Mouse (Mus musculus): Measurements from ENCODE around the gene 3110009E18Rik. TPM values are rescaled to one million over a fixed set of nuclear protein-coding genes. Genes with fewer than 3 reads are reported as not detected.

3110009E18Rik gene
- polyA plus RNA-seq, 1 experiment from 2014 or later: 12.7 TPM

GRCm38 (mm10) chr1:120198942-120199341 is 78.0 kb downstream of the 3110009E18Rik start:
- no peaks in the 10 kb centered on the region for H3K27me3 ChIP-seq
- no peaks in the 10 kb centered on the region for H3K4me1 ChIP-seq (replicated peaks)
- H3K4me3 ChIP-seq (replicated peaks): no peak overlapping the region
- 81% methylated on average over 4 of the region's 4 CpGs for WGBS (ENCODE audit: insufficient replicate concordance)
- H3K36me3 ChIP-seq: no peaks in the 10 kb centered on the region
- no peak overlapping the region for H3K9ac ChIP-seq
- H3K9me3 ChIP-seq (replicated peaks): no peaks in the 10 kb centered on the region
- ATAC-seq (ENCODE audit: low read depth) (no peak), DNase-seq (no peak)
- H3K27ac ChIP-seq: no peak overlapping the region
- no peak overlapping the region for H3K4me2 ChIP-seq

- H3K27me3 ChIP-seq: no peaks in the 10 kb centered on the region
- no peak for ATAC-seq (ENCODE audit: low read depth)
- no peaks in the 10 kb centered on the region for H3K9me3 ChIP-seq (replicated peaks)
- no peak overlapping the region for H3K4me2 ChIP-seq
- H3K4me1 ChIP-seq (replicated peaks): no peaks in the 10 kb centered on the region
- no peak overlapping the region for H3K4me3 ChIP-seq (replicated peaks)
- no peak overlapping the region for H3K9ac ChIP-seq
- WGBS (ENCODE audit: insufficient replicate concordance): 44% methylated on average over 3 of the region's 3 CpGs
- no peak overlapping the region for H3K27ac ChIP-seq
- H3K36me3 ChIP-seq: no peaks in the 10 kb centered on the region
- DNase-seq: no peak
Measured at GRCm38 (mm10) chr1:120202542-120202941, 81.6 kb downstream of the 3110009E18Rik start.

GRCm38 (mm10) chr1:120203836-120204235 is 82.8 kb downstream of the 3110009E18Rik start:
- no peak overlapping the region for H3K4me3 ChIP-seq (replicated peaks)
- H3K27me3 ChIP-seq: no peaks in the 10 kb centered on the region
- 65% methylated on average over 5 of the region's 5 CpGs for WGBS (ENCODE audit: insufficient replicate concordance)
- H3K9ac ChIP-seq: no peak overlapping the region
- no peaks in the 10 kb centered on the region for H3K9me3 ChIP-seq (replicated peaks)
- no peaks in the 10 kb centered on the region for H3K36me3 ChIP-seq
- no peak for ATAC-seq (ENCODE audit: low read depth)
- no peak overlapping the region for H3K4me2 ChIP-seq
- H3K4me1 ChIP-seq (replicated peaks): no peaks in the 10 kb centered on the region
- H3K27ac ChIP-seq: no peak overlapping the region
- DNase-seq: no peak

GRCm38 (mm10) chr1:120204834-120205233 is 83.8 kb downstream of the 3110009E18Rik start:
- no peaks in the 10 kb centered on the region for H3K36me3 ChIP-seq
- H3K4me3 ChIP-seq (replicated peaks): no peak overlapping the region
- H3K4me1 ChIP-seq (replicated peaks): no peaks in the 10 kb centered on the region
- H3K4me2 ChIP-seq: no peak overlapping the region
- WGBS (ENCODE audit: insufficient replicate concordance): 56% methylated on average over 1 of the region's 1 CpGs
- DNase-seq (no peak), ATAC-seq (ENCODE audit: low read depth) (no peak)
- no peaks in the 10 kb centered on the region for H3K9me3 ChIP-seq (replicated peaks)
- H3K27ac ChIP-seq: no peak overlapping the region
- no peaks in the 10 kb centered on the region for H3K27me3 ChIP-seq
- H3K9ac ChIP-seq: no peak overlapping the region

GRCm38 (mm10) chr1:120207568-120207967 is 86.6 kb downstream of the 3110009E18Rik start:
- Histone ChIP-seq H3K27me3 (no peaks in the 10 kb centered on the region), H3K9me3 (replicated peaks) (no peaks in the 10 kb centered on the region), H3K4me2 (no peak overlapping the region), H3K9ac (no peak overlapping the region), H3K36me3 (no peaks in the 10 kb centered on the region), H3K4me3 (replicated peaks) (no peak overlapping the region), H3K27ac (no peak overlapping the region), H3K4me1 (replicated peaks) (no peaks in the 10 kb centered on the region)
- 62% methylated on average over 6 of the region's 6 CpGs for WGBS (ENCODE audit: insufficient replicate concordance)
- ATAC-seq (ENCODE audit: low read depth) (no peak), DNase-seq (no peak)

GRCm38 (mm10) chr1:120208502-120209230 is 87.7 kb downstream of the 3110009E18Rik start:
- ATAC-seq (ENCODE audit: low read depth) (no peak), DNase-seq (no peak)
- Histone ChIP-seq H3K9me3 (replicated peaks) (no peaks in the 10 kb centered on the region), H3K27me3 (no peaks in the 10 kb centered on the region), H3K9ac (no peak overlapping the region), H3K4me3 (replicated peaks) (no peak overlapping the region), H3K27ac (no peak overlapping the region), H3K4me2 (no peak overlapping the region), H3K36me3 (no peaks in the 10 kb centered on the region), H3K4me1 (replicated peaks) (no peaks in the 10 kb centered on the region)
- 65% methylated on average over 11 of the region's 11 CpGs for WGBS (ENCODE audit: insufficient replicate concordance)

GRCm38 (mm10) chr1:120220841-120221240 is 99.9 kb downstream of the 3110009E18Rik start:
- H3K27me3 ChIP-seq: no peaks in the 10 kb centered on the region
- ATAC-seq (ENCODE audit: low read depth) (no peak), DNase-seq (no peak)
- H3K36me3 ChIP-seq: peaks cover 13% of the 10 kb centered on the region
- H3K4me2 ChIP-seq: no peak overlapping the region
- no peaks in the 10 kb centered on the region for H3K9me3 ChIP-seq (replicated peaks)
- no peaks in the 10 kb centered on the region for H3K4me1 ChIP-seq (replicated peaks)
- H3K27ac ChIP-seq: no peak overlapping the region
- WGBS (ENCODE audit: insufficient replicate concordance): 69% methylated on average over 6 of the region's 6 CpGs
- no peak overlapping the region for H3K4me3 ChIP-seq (replicated peaks)
- no peak overlapping the region for H3K9ac ChIP-seq

- DNase-seq (no peak), ATAC-seq (ENCODE audit: low read depth) (no peak)
- peaks cover 17% of the 10 kb centered on the region for H3K36me3 ChIP-seq
- no peak overlapping the region for H3K27ac ChIP-seq
- no peak overlapping the region for H3K4me2 ChIP-seq
- H3K9me3 ChIP-seq (replicated peaks): no peaks in the 10 kb centered on the region
- no peaks in the 10 kb centered on the region for H3K4me1 ChIP-seq (replicated peaks)
- 43% methylated on average over 2 of the region's 2 CpGs for WGBS (ENCODE audit: insufficient replicate concordance)
- no peak overlapping the region for H3K4me3 ChIP-seq (replicated peaks)
- no peaks in the 10 kb centered on the region for H3K27me3 ChIP-seq
- H3K9ac ChIP-seq: no peak overlapping the region
Measured at GRCm38 (mm10) chr1:120221285-120221684, 100.3 kb downstream of the 3110009E18Rik start.

- Histone ChIP-seq H3K9me3 (replicated peaks) (no peaks in the 10 kb centered on the region), H3K4me1 (replicated peaks) (no peaks in the 10 kb centered on the region), H3K36me3 (peaks cover 38% of the 10 kb centered on the region), H3K9ac (no peak overlapping the region), H3K4me2 (no peak overlapping the region), H3K4me3 (replicated peaks) (no peak overlapping the region), H3K27me3 (no peaks in the 10 kb centered on the region), H3K27ac (no peak overlapping the region)
- WGBS (ENCODE audit: insufficient replicate concordance): 78% methylated on average over 4 of the region's 4 CpGs
- DNase-seq: no peak
- ATAC-seq (ENCODE audit: low read depth): no peak
Measured at GRCm38 (mm10) chr1:120223613-120224012, 102.6 kb downstream of the 3110009E18Rik start.

- peak overlapping the region; percentile 8; the same call in 1 of the 2 replicates for H3K9ac ChIP-seq
- H3K27me3 ChIP-seq: no peaks in the 10 kb centered on the region
- DNase-seq: no peak
- H3K4me1 ChIP-seq (replicated peaks): peaks cover 28% of the 10 kb centered on the region
- no peak overlapping the region for H3K4me2 ChIP-seq
- no peak overlapping the region for H3K4me3 ChIP-seq (replicated peaks)
- peaks cover 87% of the 10 kb centered on the region for H3K36me3 ChIP-seq
- no peak overlapping the region for H3K27ac ChIP-seq
- no peaks in the 10 kb centered on the region for H3K9me3 ChIP-seq (replicated peaks)
- 87% methylated on average over 10 of the region's 10 CpGs for WGBS (ENCODE audit: insufficient replicate concordance)
- ATAC-seq (ENCODE audit: low read depth): no peak
Measured at GRCm38 (mm10) chr1:120229723-120230471, 108.9 kb downstream of the 3110009E18Rik start.

GRCm38 (mm10) chr1:120231334-120231733 is 110.3 kb downstream of the 3110009E18Rik start:
- DNase-seq (peak; percentile 31), ATAC-seq (ENCODE audit: low read depth) (peak; percentile 91)
- no peaks in the 10 kb centered on the region for H3K27me3 ChIP-seq
- H3K4me2 ChIP-seq: peak overlapping the region; percentile 34
- H3K4me3 ChIP-seq (replicated peaks): no peak overlapping the region; the same call in 1 of the 2 replicates
- WGBS (ENCODE audit: insufficient replicate concordance): 8% methylated on average over 6 of the region's 6 CpGs
- H3K4me1 ChIP-seq (replicated peaks): peaks cover 28% of the 10 kb centered on the region
- peaks cover 89% of the 10 kb centered on the region for H3K36me3 ChIP-seq
- no peaks in the 10 kb centered on the region for H3K9me3 ChIP-seq (replicated peaks)
- H3K27ac ChIP-seq: peak overlapping the region; percentile 71
- H3K9ac ChIP-seq: 0 out of 2 replicates have a peak overlapping the region, but pooled peaks have one; percentile 49

Measured in liver, embryonic 13.5 days (tissue).